ENCODE assay signal across 9 mouse cellular contexts in genomic region chr2:165360861-165361260, GRCm38 (mm10). TPM values are rescaled to one million over a fixed set of nuclear protein-coding genes. Genes with fewer than 3 reads are reported as not detected.
DNase-seq lines count a peak whose midpoint lies in the region; TF ChIP-seq lines count a peak whose summit lies in the region.
"Had no signal": no experiment of that assay in that cellular context is flagged by ENCODE, and none has a peak within 500 bp of the region (broad histone marks: within the 10 kb centered on the region; RNA-seq: fewer than 3 reads in every experiment).

No protein-coding gene starts in this region.

- no peak overlapping the region for H3K27ac ChIP-seq in cortical plate, adult 2 months (ENCODE audit: insufficient read depth, low read length)
- no peak overlapping the region for H3K27ac ChIP-seq in layer of hippocampus, adult 2 months
- H3K27ac ChIP-seq: embryonic facial prominence, embryonic 13.5 days had no signal

- no peaks in the 10 kb centered on the region for H3K4me1 ChIP-seq in cortical plate, adult 2 months (ENCODE audit: control insufficient read depth, insufficient read depth, low read length)

- H3K4me3 ChIP-seq in cortical plate, adult 2 months (ENCODE audit: insufficient read depth, low read length) = no peak overlapping the region
- no peak overlapping the region for H3K4me3 ChIP-seq in layer of hippocampus, adult 2 months
- H3K4me3 ChIP-seq: embryonic facial prominence, embryonic 13.5 days had no signal

- no peak for TF ChIP-seq POLR2A in cortical plate, adult 2 months (IDR thresholded peaks at IDR 0.05; ENCODE audit: extremely low read depth, insufficient read depth, low read length)

- TF ChIP-seq CTCF in cortical plate, adult 2 months (IDR thresholded peaks at IDR 0.05; ENCODE audit: extremely low read depth, insufficient read depth, low read length) = peak; percentile 91
- TF ChIP-seq CTCF in layer of hippocampus, adult 2 months (conservative IDR thresholded peaks at IDR 0.05) = peak; percentile 86

- peak; percentile 42 for DNase-seq in left cerebral cortex, adult 11 months (ENCODE audit: low spot score)
- no peak for DNase-seq in left cerebral cortex, adult 8-10 months (ENCODE audit: low spot score in 2 of 2)
- peak; percentile 83 for DNase-seq in R1 (ENCODE audit: low read depth, low spot score)
- peak; percentile 12 to 47 for DNase-seq in heart, adult 9 months (ENCODE audit: low spot score in 2 of 2)
- DNase-seq in layer of hippocampus, adult 2 months (ENCODE audit: low spot score in 2 of 2) = peak; percentile 40 to 62
- peak; percentile 91 for DNase-seq in mesoderm, embryonic 11.5 days (ENCODE audit: low read depth, low spot score)
- DNase-seq in testis, postnatal 10 days (ENCODE audit: low spot score) = peak; percentile 68

RNA-seq across cellular contexts. Expression of gene Zfp663, which starts 7.7 kb away (rescaled TPM):
- total RNA-seq in left cerebral cortex, adult 8-10 months (2022) = under 1 TPM in 1 of 4 experiments, not detected in 3; 0.11 TPM
- polyA plus RNA-seq in cortical plate, adult 2 months (2012; rRNA removed) = 0.04 TPM in 1 of 2 replicates, not detected in the other
- total RNA-seq in layer of hippocampus, adult 2 months (2021) = under 1 TPM in 1 of 2 experiments, not detected in 1; 0.20 TPM

RNA-seq across cellular contexts. Expression of gene Zfp334, which starts 27.2 kb away (rescaled TPM):
- total RNA-seq in left cerebral cortex, adult 8-10 months (2022) = 10 to 100 TPM; 14.1 to 15.7 (median 15.3) TPM
- polyA plus RNA-seq in cortical plate, adult 2 months (2012; rRNA removed) = 8.7 and 9.1 TPM in 2 replicates
- total RNA-seq in layer of hippocampus, adult 2 months (2021) = 10 to 100 TPM; 14.0 to 15.3 TPM

RNA-seq across cellular contexts. Expression of gene Elmo2, which starts 34.6 kb away (rescaled TPM):
- 100 to 1,000 TPM; 127 to 150 (median 134) TPM for total RNA-seq in left cerebral cortex, adult 8-10 months (2022)
- polyA plus RNA-seq in cortical plate, adult 2 months (2012; rRNA removed) = 139 and 153 TPM in 2 replicates
- 100 to 1,000 TPM; 200 to 202 TPM for total RNA-seq in layer of hippocampus, adult 2 months (2021)

RNA-seq across cellular contexts. Expression of gene Ocstamp, which starts 39.3 kb away (rescaled TPM):
- total RNA-seq in left cerebral cortex, adult 8-10 months (2022) = not detected
- polyA plus RNA-seq in cortical plate, adult 2 months (2012; rRNA removed) = not detected in 2 replicates
- not detected for total RNA-seq in layer of hippocampus, adult 2 months (2021)
- polyA plus RNA-seq: embryonic facial prominence, embryonic 13.5 days had no signal

Comparison
In these comparisons a context has a peak if more than half of its experiments do, and no peak if none do; other contexts are left out.
1. DNase-seq: peak in left cerebral cortex, adult 11 months (single experiment), R1 (single experiment), heart, adult 9 months (2 of 2), layer of hippocampus, adult 2 months (2 of 2), mesoderm, embryonic 11.5 days (single experiment) and testis, postnatal 10 days (single experiment); none in left cerebral cortex, adult 8-10 months (0 of 2).